Comparison of ENCODE assay signal across 8 mouse cellular contexts in the genomic region with DNA sequence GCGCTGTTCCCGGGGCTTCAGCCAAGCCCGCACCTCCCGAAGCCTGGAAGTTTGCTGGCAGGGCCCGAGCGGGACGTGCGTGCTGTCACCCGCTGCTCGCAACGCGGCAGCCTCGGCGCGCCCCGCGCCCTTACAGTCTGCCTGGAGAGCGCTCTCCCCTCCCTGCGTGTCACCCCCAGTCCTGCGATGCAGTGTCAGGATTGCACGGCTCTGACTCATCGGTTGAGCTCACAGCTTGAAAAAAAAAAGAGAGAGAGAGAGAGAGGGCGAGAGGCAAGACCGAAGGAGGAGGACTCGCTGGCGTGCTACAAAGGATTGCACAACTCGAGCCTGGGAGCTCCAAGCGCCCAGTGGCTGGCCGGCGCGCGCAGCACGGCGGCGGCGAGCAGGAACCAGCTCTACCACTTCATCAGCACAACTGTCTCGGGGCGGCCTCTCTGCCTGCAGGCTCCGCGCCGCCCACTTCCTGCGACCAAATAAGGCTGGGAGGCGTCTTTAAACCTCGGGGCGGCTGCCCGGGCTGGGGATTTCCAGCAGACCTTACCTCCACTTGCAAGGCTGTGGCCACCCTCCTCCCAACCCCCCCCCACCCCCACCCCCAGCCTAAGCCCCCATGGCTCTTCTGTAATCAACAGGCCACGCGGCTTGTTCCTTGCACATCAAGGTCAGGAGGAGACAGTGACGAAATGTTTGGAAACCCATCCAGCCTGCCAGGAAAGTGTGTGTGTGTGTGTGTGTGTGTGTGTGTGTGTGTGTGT. TPM values are rescaled to one million over a fixed set of nuclear protein-coding genes. Genes with fewer than 3 reads are reported as not detected.
DNase-seq lines count a peak whose midpoint lies in the region; ATAC-seq and TF ChIP-seq lines count a peak whose summit lies in the region.

No protein-coding gene starts in this region.

- H3K9me3 ChIP-seq in ES-E14 (ENCODE audit: control insufficient read depth, insufficient read depth, low read depth, low read length) = no peaks in the 10 kb centered on the region
- no peaks in the 10 kb centered on the region for H3K9me3 ChIP-seq in forebrain, embryonic 14.5 days (replicated peaks; ENCODE audit: control insufficient read depth, low read length)
- H3K9me3 ChIP-seq in neural tube, embryonic 14.5 days (ENCODE audit: control insufficient read depth, low read length) = no peaks in the 10 kb centered on the region

- peak overlapping the region; percentile 95 for H3K4me2 ChIP-seq in forebrain, embryonic 14.5 days (ENCODE audit: low read length)
- peak overlapping the region; percentile 97 for H3K4me2 ChIP-seq in neural tube, embryonic 14.5 days (ENCODE audit: low read depth, low read length)

- no peak for TF ChIP-seq CTCF in testis, adult 2 months (IDR thresholded peaks at IDR 0.05; ENCODE audit: control insufficient read depth, insufficient read depth, insufficient replicate concordance, low read depth, low read length)

- peak overlapping the region; percentile 73 for H3K27ac ChIP-seq in ES-E14 (ENCODE audit: insufficient read depth, low read depth, low read length, poor library complexity, severe bottlenecking)
- peak overlapping the region; percentile 95 for H3K27ac ChIP-seq in forebrain, embryonic 14.5 days (ENCODE audit: low read depth, low read length)
- peak overlapping the region; percentile 95 for H3K27ac ChIP-seq in neural tube, embryonic 14.5 days (ENCODE audit: low read depth, low read length)
- H3K27ac ChIP-seq in testis, adult 2 months (ENCODE audit: control insufficient read depth, insufficient read depth, low read depth, low read length) = peak overlapping the region; percentile 69

- peak overlapping the region; percentile 84 for H3K9ac ChIP-seq in ES-E14 (ENCODE audit: insufficient read depth, low read depth, low read length, poor library complexity, severe bottlenecking)
- peak overlapping the region; percentile 92 for H3K9ac ChIP-seq in forebrain, embryonic 14.5 days (ENCODE audit: low read length)
- H3K9ac ChIP-seq in neural tube, embryonic 14.5 days (replicated peaks; ENCODE audit: low read depth, low read length) = peak overlapping the region; percentile 88

- in situ Hi-C loops in ES-E14 (cut with MboI; ENCODE audit: low sequenced_read_pairs in 2 of 2, unreplicated experiment in 2 of 2) = no loop called here

- intact Hi-C loops in heart, postnatal 14 days (cut with DNase I) = loop anchor here (2.0 kb wide), 1 partner anchor 25 kb away; a partner anchor contains a TSS

- peak overlapping the region; percentile 70 to 93 for H3K4me3 ChIP-seq in ES-E14 (ENCODE audit: insufficient read depth in 1 of 2, low read depth in 1 of 2, low read length in 2 of 2, poor library complexity in 1 of 2, severe bottlenecking in 1 of 2)
- peak overlapping the region; percentile 79 for H3K4me3 ChIP-seq in forebrain, embryonic 14.5 days (ENCODE audit: low read depth, low read length)
- peak overlapping the region; percentile 74 for H3K4me3 ChIP-seq in neural tube, embryonic 14.5 days (ENCODE audit: low read depth, low read length)
- peak overlapping the region; percentile 75 for H3K4me3 ChIP-seq in testis, adult 2 months (ENCODE audit: control insufficient read depth, low read depth, low read length)

- no peaks in the 10 kb centered on the region for H3K36me3 ChIP-seq in ES-E14 (ENCODE audit: control insufficient read depth, insufficient read depth, low read length, poor library complexity, severe bottlenecking)
- no peaks in the 10 kb centered on the region for H3K36me3 ChIP-seq in forebrain, embryonic 14.5 days (ENCODE audit: control insufficient read depth, insufficient read depth, low read length)
- H3K36me3 ChIP-seq in neural tube, embryonic 14.5 days (ENCODE audit: control insufficient read depth, insufficient read depth, low read length) = no peaks in the 10 kb centered on the region
- H3K36me3 ChIP-seq in testis, adult 2 months (ENCODE audit: control insufficient read depth, insufficient read depth, low read length) = no peaks in the 10 kb centered on the region

- H3K27me3 ChIP-seq in forebrain, embryonic 14.5 days (replicated peaks; ENCODE audit: control insufficient read depth, insufficient read depth, low read length) = no peaks in the 10 kb centered on the region
- no peaks in the 10 kb centered on the region for H3K27me3 ChIP-seq in neural tube, embryonic 14.5 days (ENCODE audit: control insufficient read depth, insufficient read depth, low read length)
- no peaks in the 10 kb centered on the region for H3K27me3 ChIP-seq in testis, adult 2 months (ENCODE audit: control insufficient read depth, insufficient read depth, low read length)

- peak; percentile 85 for ATAC-seq in forebrain, embryonic 14.5 days
- peak; percentile 83 for ATAC-seq in neural tube, embryonic 14.5 days (ENCODE audit: low read depth)

- under 1% methylated on average over 49 of the region's 49 CpGs for WGBS in forebrain, embryonic 14.5 days
- under 1% methylated on average over 48 of the region's 49 CpGs for WGBS in neural tube, embryonic 14.5 days

- peak; percentile 84 for DNase-seq in ES-E14 (ENCODE audit: low read depth, low spot score)
- peak; percentile 90 for DNase-seq in cerebellum, adult 11-12 months
- DNase-seq in forebrain, embryonic 14.5 days (ENCODE audit: low spot score) = peak; percentile 95
- peak; percentile 93 for DNase-seq in heart, postnatal 14 days
- DNase-seq in layer of hippocampus, adult 18-20 months (ENCODE audit: low spot score in 2 of 2) = peak; percentile 88 to 93
- DNase-seq in lung, adult 18-20 months = peak; percentile 97 to 98

- 0 out of 2 replicates have a peak, but pooled peaks have one; percentile 14 for TF ChIP-seq POLR2A in testis, adult 2 months (IDR thresholded peaks at IDR 0.05; ENCODE audit: control insufficient read depth, low read depth, low read length)

- peaks cover 38 to 48% of the 10 kb centered on the region in 2 experiments for H3K4me1 ChIP-seq in ES-E14 (ENCODE audit: control insufficient read depth in 2 of 2, insufficient read depth in 2 of 2, low read length in 2 of 2, poor library complexity in 1 of 2)
- H3K4me1 ChIP-seq in forebrain, embryonic 14.5 days (ENCODE audit: control insufficient read depth, insufficient read depth, low read length) = peaks cover 29% of the 10 kb centered on the region
- peaks cover 32% of the 10 kb centered on the region for H3K4me1 ChIP-seq in neural tube, embryonic 14.5 days (ENCODE audit: control insufficient read depth, insufficient read depth, low read length)
- H3K4me1 ChIP-seq in testis, adult 2 months (ENCODE audit: control insufficient read depth, insufficient read depth, low read length) = peaks cover 15% of the 10 kb centered on the region

TF ChIP-seq in ES-E14, 5 proteins besides CTCF, POLR2A, EP300 and RAD21:
- TF ChIP-seq ZNF384 (IDR thresholded peaks at IDR 0.05; ENCODE audit: low read depth, low read length) (peak; percentile 81), MAFK (IDR thresholded peaks at IDR 0.05; ENCODE audit: insufficient read depth, low read depth, low read length) (peak; percentile 51; the same call in 1 of the 2 replicates), ZC3H11A (IDR thresholded peaks at IDR 0.05; ENCODE audit: borderline replicate concordance, low read depth, low read length) (no peak), HCFC1 (IDR thresholded peaks at IDR 0.05; ENCODE audit: borderline replicate concordance, insufficient read depth, low read length) (peak; percentile 26; the same call in 1 of the 2 replicates), CHD2 (IDR thresholded peaks at IDR 0.05; ENCODE audit: low read depth, low read length) (no peak)

RNA-seq across cellular contexts. Expression of a gene that starts 24.9 kb away (rescaled TPM):
- total RNA-seq in ES-E14 (2012; rRNA removed) = 9.6 and 19.3 TPM in 2 replicates
- 3.2 and 3.4 TPM in 2 replicates for polyA plus RNA-seq in forebrain, embryonic 14.5 days (2014; fragmentation: Nextera tagmentation; extraction: Ambion mirVana)
- 10 to 100 TPM; 15.7 to 16.9 TPM for total RNA-seq in heart, postnatal 14 days (2021)
- total RNA-seq in layer of hippocampus, adult 18-20 months (2021) = 10 to 100 TPM; 26.9 to 31.3 TPM
- 4.2 and 4.5 TPM in 2 replicates for polyA plus RNA-seq in neural tube, embryonic 14.5 days (2014; fragmentation: Nextera tagmentation; extraction: Ambion mirVana)
- 0.77 and 0.99 TPM in 2 replicates for polyA plus RNA-seq in testis, adult 2 months (2012; rRNA removed)

RNA-seq across cellular contexts. Expression of a gene that starts 45.5 kb away (rescaled TPM):
- total RNA-seq in ES-E14 (2012; rRNA removed) = 0.80 and 1.5 TPM in 2 replicates
- polyA plus RNA-seq in forebrain, embryonic 14.5 days (2014; fragmentation: Nextera tagmentation; extraction: Ambion mirVana) = 4.1 and 6.0 TPM in 2 replicates
- total RNA-seq in heart, postnatal 14 days (2021) = under 1 TPM; 0.17 to 0.31 TPM
- total RNA-seq in layer of hippocampus, adult 18-20 months (2021) = 1 to 10 TPM; 2.9 to 3.0 TPM
- polyA plus RNA-seq in neural tube, embryonic 14.5 days (2014; fragmentation: Nextera tagmentation; extraction: Ambion mirVana) = 3.4 and 3.9 TPM in 2 replicates
- 20.5 and 23.3 TPM in 2 replicates for polyA plus RNA-seq in testis, adult 2 months (2012; rRNA removed)

Comparison
In these comparisons a context has a peak if more than half of its experiments do, and no peak if none do; other contexts are left out.
1. Peak in every context shown above with its lines: DNase-seq, ATAC-seq, H3K4me3 ChIP-seq and H3K27ac ChIP-seq.